Mouse (Mus musculus) c-Kit-positive CD71-positive TER-119-negative erythroid progenitor cells, embryonic 14.5 days (primary cell): ENCODE measurements at regions not wholly inside any gene's neighbourhood (a gene's known extent, or its start where the extent isn't known, plus 50 kb on each side); places are given as distances from the start of the nearest gene placed in this dataset.
"Not testable (repeated sequence)": the region's sequence is repeated elsewhere in the genome, so short reads cannot be mapped to it uniquely, and the experiment has no call there.

ENCODE experiments used
- DNase-seq: peaks from one replicate; pipeline ENCODE4 v3.0.0-alpha.2; 2013; ENCODE audit warnings: low read depth

DNA sequence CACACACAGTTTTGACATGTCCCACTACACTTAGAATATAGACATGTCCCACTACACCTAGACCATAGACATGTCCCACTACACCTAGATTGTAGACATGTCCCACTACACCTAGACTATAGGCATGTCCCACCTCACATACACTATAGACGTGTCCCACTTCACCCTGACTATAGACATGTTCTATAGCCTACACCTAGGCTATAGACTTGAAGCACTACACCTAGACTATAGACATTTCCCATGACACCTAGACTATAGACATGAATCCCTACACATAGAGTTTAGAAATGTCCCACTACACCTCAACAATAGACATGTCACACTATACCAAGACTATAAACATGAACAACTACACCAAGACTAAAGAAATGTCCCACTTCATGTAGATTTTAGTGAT is 2580.9 kb downstream of the Gm37988 start:
- DNase-seq = no peak

DNA sequence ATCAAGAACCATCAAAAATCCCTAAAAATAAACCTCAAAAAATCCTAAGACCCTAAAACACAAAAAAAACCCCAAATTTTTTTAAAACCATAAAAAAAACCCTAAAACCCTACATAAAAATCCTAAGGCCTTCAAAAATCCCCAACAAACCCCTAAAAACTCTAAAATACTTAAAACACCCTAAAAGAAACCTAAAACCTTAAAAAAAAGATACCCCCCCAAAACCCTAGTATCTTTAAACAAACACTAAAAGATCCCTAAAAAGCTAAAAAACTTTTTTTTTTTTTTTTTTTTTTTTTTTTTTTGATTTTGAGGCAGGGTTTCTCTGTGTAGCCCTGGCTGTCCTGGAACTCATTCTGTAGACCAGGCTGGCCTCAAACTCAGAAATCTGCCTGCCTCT is 2585.8 kb downstream of the Gm37988 start:
- DNase-seq = no peak

DNA sequence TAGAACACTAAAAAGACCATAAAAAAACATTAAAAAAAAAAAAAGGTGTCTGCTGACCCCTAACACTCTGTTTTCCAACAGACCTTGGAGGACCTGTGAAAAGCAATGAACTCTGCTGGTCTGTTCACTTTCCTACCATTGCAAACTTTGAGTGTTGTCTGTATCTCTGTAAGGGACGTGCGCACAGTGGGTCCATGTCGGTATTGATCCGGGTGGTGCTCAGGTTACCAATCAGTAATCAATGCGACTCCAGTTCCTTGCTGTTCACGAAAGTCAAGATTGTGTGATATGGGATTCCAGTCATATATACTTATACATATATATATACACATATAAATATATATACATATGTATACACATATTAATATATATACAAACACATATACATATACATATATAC is 2586.5 kb downstream of the Gm37988 start:
- DNase-seq = no peak

DNA sequence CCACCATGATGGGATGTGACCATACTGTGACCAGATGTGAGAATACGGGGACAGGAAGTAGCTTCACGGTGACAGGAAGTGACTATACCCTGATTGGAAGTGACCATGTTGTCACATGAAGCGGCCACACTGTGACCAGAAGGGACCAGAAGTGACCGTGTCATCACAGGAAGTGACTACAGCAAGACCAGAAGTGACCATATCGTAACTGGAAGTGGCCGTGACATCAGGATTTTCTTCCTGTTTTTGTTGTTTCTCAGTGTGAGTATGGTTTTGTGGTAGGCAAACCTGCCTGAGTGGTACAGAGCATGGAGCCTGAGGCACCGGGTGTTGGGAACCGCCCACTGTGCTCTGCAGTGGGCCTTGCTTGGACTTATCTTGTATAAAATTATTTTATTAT is 2587.8 kb downstream of the Gm37988 start:
- no peak for DNase-seq

DNA sequence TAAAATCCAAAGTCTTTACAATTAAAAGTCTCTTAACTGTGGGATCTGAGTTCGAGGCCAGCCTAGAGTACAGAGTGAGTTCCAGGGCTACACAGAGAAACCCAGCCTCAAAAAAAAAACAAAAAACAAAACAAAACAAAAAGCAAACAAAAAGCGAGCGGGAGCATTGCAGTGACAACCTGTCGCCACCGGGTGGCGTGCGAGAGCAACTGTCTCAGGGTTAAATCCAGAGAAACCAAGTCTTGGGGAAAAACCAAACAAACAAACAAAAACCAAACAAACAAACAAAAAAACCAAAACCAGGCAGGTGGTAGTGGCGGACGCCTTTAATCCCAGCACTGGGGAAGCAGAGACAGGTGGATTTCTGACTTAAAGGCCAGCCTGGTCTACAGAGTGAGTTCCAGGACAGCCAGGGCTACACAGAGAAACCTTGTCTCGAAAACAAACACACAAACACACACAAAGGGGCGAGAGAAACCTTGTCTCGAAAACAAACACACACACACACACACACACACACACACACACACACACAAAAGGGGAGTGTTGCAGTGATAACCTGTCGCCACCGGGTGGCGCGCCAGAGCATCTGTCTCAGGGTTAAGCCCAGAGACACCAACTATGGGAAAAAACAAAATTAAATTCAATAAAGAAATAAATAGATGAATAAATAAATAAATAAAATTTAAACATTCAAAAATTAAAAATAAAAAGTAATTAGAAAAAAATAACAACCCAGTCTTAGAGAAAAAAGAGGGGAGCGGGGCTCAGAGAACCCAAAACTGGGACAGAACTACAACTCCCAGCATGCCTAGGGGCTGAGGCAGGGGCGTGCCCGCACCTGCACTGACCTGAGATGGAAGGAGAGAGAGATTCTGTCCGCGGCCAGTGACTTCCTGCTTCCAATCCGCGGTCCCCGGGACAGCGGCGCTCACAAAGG is 2589.4 kb downstream of the Gm37988 start:
- DNase-seq = peak; percentile 70

GRCm38 (mm10) chr1:7397807-7398446 is 2590.2 kb downstream of the Gm37988 start:
- DNase-seq = peak; percentile 89

DNA sequence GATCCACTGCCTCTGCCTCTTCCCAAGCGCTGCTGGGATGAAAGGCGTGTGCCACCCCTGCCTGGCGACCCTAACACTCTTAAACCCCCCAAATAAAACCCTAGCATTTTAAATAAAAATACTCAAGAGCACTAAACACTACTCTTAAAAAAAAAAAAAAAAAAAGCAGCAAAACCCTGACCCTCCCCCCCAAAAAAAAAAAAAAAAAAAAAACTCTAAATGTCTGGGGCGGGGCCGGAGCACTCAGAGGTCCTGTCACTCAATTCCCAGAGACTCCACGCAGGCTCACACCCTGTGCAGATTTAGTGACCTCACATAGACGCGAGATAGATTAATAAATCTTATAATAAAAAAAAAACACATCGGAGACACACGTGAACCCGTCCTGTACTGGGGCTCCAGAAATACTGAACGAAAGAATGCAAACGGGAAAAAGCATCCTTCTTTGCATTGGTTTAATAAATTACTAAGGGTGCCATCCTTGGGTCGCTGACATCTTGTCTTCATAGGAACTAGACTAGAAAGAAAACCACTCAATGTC is 2591.1 kb downstream of the Gm37988 start:
- DNase-seq = no peak

- not testable (repeated sequence) for DNase-seq
These were observed 2598.0 kb downstream of the Gm37988 start for GRCm38 (mm10) chr1:7405651-7406050.

DNA sequence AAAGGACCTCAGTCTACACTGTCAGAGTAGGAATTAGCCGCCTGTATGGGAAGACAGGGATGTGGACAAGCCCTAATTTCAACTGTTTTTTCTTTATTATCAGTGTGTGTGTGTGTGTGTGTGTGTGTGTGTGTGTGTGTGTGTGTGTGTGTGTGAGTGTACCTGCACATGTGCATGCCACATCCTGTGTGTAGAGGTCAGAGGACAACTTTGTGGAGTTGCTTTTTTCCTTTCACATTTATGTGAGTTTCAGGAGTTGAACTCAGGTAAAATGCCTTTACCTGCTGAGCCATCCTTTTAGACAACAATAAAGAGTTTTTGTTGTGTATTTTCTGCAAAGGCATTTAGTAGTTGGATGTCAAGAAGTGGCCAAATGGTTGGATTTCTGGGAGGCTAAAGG is 2606.8 kb downstream of the Gm37988 start:
- no peak for DNase-seq

GRCm38 (mm10) chr1:7451660-7452155 is 2644.0 kb downstream of the Gm37988 start:
- DNase-seq = no peak

DNA sequence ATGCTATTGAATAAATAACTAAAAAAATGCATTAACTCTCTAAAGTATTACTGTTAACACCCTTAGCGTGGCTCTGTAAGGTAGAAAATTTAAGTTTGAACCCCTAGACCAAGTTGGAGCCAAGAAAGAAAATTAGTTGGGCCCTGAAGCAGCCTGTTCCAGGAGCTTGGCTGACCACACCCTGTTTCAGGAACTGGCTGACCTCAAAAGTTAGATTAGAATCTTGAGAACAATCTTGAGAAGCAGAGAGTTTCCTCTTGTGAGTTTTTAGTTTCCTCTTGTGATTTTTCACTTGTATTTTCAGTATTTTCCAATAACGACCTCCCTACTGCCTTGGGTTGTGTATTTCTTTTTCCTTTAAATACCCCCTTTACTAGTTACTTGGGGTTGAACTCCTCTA is 2647.2 kb downstream of the Gm37988 start:
- DNase-seq = no peak

- no peak for DNase-seq
These were observed 2650.2 kb downstream of the Gm37988 start for GRCm38 (mm10) chr1:7457895-7458294.

DNA sequence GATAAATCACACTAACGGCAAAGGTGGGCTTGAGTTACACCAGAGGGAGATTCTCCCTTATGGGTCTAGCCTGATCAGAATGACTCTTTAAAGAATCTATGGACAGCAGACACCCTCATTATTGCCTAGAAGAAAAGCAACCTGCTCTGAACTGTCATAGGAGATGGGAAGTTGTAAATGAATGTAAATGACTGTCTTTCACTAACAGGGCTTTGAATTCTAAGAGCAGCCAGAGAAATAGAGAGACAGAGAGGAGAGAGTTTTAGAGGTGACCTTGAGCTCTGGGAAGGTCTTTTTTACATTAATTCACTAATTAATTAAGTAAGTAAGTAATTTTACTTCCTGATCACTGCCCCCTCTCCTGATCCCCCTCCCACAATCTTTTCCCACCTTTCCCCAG is 2686.4 kb downstream of the Gm37988 start:
- no peak for DNase-seq

DNA sequence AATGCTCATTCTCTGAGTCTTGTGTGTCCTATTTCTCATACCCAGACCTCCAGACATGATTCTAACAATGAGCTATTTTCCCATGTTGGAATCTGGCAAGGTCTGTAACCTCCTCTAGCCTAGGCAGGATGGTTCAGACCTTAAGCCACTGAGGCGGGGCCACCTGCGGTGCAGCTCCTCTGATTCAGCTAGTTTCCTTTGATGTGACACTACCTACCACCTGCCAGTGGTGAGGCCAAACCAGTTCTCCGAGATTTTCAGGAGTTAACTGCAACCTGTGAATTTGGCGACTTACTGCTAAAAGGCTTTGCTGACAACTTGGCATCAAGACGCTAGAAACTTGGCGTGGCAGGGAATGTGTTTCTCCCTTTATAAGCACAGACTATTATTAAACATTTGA is 2691.3 kb downstream of the Gm37988 start:
- no peak for DNase-seq

- DNase-seq = no peak
These were observed 2694.7 kb downstream of the Gm37988 start for GRCm38 (mm10) chr1:7502363-7502762.

GRCm38 (mm10) chr1:7518791-7519190 is 2711.1 kb downstream of the Gm37988 start:
- no peak for DNase-seq

- DNase-seq = no peak
These were observed 2725.8 kb downstream of the Gm37988 start for GRCm38 (mm10) chr1:7533506-7533905.

DNA sequence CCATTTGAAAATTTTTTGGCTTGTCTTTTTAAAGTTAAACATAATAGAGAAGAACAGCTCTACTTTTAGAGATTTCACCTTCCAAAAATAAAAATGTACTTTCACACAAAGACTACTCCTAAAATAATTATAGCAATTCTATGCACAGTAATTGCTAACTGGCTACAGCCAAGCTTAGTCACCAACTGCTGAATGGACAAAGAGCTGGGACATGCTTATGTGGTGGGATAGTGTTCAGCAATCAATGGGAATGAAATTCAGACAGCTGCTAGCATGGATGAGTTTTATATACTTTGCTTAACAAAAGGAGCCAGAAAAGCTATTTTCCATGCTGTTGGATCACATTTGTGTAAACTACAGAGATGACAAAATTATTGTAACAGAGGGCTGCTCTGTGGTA is 2727.5 kb downstream of the Gm37988 start:
- DNase-seq = no peak

DNA sequence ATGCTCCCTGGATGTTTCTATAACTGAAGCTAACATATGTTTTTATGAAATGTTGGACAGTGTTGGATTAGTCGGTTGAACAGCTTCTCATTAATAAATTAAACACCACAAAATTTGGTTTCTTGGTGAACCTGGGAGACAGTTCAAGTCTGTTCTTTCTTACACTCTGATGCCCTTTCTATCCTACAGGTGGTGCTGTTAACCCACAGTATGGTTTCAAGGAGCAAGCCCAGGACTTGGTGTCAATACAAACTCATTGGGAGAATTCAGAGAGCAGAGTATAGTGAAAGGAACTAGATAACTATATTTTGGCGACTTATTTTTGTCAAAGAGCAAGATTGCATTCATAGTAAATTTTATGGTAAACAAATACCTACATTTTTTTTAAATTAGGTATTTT is 2735.8 kb downstream of the Gm37988 start:
- no peak for DNase-seq

DNA sequence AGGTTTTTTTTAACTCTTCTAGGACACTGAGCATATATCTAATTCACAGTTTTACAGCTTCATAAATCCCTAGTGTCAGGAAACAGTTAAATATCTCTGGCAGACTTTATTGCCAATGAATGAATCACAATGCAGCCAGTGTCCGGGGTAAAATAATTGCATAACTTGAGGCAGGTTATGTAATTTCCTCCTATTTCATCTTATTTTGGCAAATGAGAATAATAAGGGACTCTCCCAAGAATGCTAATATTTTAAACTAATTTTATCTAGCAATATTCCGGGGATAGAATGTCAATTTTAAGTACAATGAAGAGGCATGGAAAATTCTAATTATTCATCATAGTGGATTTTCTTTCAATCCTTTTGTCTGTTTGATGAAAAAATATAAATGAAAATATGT is 2740.6 kb downstream of the Gm37988 start:
- no peak for DNase-seq

GRCm38 (mm10) chr1:7574787-7575186 is 2767.1 kb downstream of the Gm37988 start:
- no peak for DNase-seq

- no peak for DNase-seq
These were observed 2778.7 kb downstream of the Gm37988 start for GRCm38 (mm10) chr1:7586409-7586808.

GRCm38 (mm10) chr1:7591327-7591726 is 2783.6 kb downstream of the Gm37988 start:
- DNase-seq = no peak
